Mouse (Mus musculus) embryo, embryonic 9.5 days (tissue): Measurements from ENCODE around the gene Nt5c2.

ENCODE experiments used
- DNase-seq: peaks from one replicate; pipeline ENCODE4 v3.0.0-alpha.2; 2017; ENCODE audit errors: extremely low spot score

Gene Nt5c2

DNA sequence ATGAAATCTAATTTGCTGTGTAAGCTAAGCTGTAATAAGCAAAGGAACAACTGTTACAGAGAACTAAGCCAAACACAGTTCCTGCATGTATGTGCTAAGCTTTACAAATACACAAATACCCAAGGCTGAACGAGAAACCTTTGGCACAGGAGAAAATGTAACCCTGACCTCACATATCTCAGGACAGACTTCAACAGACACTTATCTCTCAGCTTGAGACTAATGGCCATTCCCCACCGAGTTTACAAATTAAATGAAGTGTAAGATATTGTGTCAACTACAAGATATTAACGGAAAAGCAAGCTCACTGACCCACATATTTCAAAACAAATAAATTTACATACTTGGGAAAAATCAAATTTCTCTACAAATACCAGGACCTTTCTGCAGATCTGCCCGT, 86.8 kb downstream of the Nt5c2 start:
- DNase-seq: no peak

DNA sequence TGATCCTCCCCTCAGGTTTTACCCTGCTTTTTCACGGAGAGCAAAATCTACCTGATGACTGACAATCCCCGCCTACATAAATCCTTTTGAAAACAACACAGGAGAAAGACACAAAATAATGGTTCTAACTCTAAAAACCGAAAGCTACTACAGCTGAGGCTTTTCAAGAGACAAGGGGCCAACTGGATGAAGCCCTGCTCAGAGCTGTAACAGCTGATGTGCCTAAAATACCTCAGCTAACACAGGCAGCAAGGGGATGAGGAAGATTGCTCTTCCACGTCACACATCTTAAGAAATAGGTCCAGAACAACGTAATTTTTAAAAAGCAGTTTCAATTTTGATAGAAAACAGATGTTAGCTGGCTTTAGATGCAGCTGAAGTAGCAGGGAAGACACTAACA, 88.0 kb downstream of the Nt5c2 start:
- DNase-seq: no peak

DNA sequence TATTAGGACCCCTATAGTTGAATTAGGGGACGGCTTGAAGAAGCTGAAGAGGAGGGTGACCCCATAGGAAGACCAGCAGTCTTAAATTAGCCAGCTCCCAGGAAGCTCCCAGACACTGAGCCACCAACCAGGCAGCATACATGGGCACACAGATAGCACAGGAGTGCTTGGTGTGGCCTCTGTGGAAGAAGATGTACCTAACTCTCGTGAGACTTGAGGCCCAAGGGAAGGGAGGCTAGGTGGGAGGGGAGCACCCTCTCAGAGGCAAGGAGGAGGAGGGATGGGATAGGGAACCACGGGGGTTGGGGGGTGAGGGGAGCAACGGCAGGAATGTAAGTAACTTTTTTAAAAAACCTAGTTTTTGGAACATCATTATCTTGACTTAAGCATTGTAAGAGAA, 88.6 kb downstream of the Nt5c2 start:
- no peak for DNase-seq

DNA sequence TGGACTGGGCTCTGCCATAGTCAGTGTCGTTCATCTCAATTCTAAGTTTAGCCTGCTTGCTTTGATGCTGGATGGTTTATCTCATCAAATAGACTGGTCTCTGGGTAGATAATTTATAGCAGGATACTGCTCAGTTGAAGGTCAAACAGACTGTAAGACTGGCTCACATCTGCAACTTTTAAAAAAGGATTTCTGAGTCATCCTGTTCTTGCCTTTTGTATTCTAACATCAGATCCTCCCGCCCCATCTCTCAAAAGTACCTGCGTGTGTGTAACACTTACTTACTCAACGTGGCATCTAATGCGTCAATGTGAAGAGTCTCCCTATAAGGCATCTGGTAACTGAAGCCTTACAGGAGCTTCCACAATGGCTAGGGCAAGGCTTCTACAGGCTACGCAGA, 94.4 kb downstream of the Nt5c2 start:
- no peak for DNase-seq

DNA sequence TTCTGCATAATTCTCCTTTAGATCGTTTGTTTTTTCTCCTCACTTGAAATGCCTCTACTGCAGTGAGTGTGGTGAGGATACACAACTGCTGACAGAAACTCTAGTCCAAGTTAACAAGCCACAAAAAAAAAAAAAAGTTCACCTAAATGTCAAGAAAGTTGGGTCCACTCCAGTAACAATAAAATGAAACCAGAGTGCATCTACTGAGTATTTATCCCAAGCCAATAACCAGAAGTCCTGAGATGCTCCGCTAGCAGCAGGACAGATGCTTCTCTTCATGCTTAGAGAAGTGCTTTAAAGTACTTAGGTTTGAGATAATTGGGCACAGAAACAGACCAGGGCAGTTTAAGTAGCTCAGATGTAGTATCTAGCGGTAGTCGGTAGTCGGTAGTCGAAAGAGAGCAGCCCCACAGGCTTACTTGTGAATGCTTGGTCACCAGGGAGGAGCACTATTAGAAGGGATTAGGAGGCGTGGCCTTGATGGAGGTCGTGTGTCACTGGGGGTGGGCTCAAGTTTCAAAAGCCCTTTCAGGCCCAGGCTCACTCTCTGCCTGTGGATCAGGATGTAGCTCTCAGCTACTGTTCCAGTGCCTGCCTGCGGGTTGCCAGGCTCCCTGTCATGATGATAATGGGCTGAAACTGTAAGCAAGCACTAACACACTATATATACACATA, 99.4 kb downstream of the Nt5c2 start:
- no peak for DNase-seq

DNA sequence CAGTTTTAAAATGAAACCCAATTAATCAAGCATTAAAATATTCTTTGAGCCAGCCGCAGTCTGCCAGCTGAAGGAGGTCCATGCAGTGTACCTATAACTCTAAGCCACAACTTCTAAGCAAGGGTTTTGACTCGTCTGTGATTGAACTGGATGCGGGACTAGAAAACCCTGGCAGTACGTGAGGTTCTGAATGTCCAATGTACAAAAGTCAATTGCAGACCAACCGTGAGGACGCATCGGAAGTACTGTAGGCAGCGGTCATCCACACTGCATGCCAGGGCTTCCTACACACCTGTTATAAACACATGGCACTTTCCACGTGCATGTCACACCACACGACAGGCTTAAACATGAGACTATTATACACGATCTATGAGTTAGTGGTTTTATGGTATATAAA, 101.3 kb downstream of the Nt5c2 start:
- DNase-seq: no peak

DNA sequence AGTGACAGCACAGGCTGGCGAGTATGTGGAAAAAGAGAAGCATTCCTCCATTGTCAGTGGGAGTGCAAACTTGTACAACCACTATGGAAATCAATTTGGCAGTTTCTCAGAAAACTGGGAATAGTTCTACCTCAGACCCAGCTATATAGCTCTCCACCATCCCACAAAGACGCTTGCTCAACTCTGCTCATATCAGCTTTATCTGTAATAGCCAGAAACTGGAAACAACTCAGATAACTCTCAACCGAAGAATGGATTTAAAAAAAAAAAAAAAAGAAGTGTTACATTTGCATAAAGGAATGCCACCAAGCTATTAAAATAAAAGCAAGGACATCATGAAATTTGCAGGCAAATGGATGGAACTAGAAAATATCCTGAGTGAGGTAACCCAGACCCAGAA, 103.5 kb downstream of the Nt5c2 start:
- no peak for DNase-seq

DNA sequence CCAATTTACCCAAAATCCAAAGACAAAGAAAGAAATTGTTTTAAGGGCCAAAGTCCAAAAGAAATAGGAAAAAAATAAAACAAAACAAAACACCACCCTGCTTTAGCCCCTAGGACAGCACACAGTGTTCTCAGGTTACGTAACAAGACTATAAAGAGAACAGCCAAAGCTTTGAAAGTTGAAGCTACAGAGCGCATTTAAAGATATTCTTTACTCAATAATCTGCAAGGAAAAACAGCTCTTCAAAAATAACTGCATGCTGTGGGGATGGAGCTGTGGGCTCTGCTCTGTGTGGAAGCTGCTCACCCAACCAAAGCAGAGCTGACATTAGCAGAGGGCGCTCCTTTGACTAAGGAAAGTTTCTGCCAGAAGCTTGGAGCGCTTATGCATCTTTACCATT, 106.0 kb downstream of the Nt5c2 start:
- no peak for DNase-seq

DNA sequence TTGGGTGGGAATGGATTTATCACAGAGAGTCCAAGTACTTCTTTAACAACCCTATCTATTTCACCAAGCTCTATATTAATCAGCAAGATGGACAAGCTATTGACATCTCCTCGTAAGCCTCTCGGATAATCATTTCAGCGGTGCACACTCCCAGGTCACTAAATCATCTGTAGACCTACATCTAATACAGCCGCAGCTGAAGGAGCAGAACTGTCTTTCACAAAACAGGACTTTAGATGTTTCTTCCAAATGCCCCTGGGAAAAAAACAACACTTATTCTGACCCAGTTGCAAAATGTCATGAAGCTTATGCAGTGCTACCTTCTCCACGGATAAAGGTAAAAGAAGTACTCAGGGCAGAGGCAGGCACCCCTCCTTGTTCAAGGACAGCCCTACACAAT, 106.7 kb downstream of the Nt5c2 start:
- no peak for DNase-seq

DNA sequence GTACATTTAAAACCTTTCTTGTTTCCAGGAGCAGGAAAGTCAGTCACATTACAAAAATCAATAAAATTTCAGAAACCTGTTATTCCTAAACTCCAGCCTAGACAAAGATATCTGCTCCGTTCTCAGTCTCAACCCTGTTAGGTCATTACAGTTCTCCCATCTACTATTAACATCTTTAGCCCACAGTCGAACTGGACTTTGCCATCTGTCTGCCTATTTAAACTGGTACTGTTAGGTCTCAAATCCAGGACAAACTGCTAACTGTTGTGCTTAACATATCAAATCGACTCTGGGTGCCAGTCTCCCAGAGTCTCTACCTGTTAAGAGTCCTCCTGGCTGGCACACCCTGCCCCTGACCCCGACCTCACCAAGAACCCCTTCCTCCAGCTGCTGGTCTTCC, 109.0 kb downstream of the Nt5c2 start:
- no peak for DNase-seq

DNA sequence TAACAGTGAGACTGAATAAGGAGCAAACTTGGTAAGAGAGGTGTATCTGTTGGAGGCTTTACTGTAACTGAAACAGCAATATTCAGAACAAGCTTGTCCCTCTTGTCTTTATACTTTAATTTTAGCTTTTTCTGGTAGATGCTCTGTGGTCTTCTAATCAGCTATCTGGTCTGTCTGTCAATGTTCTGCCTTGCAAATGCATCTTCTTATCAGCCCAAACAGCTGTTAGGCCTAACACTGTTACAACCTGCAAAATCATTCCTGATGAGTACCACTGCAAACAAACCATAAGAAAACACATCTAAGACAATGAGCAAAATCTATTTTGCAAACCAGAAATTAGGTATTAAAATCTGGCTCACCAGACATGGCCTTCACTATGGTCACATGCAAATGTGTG, 109.6 kb downstream of the Nt5c2 start:
- no peak for DNase-seq

DNA sequence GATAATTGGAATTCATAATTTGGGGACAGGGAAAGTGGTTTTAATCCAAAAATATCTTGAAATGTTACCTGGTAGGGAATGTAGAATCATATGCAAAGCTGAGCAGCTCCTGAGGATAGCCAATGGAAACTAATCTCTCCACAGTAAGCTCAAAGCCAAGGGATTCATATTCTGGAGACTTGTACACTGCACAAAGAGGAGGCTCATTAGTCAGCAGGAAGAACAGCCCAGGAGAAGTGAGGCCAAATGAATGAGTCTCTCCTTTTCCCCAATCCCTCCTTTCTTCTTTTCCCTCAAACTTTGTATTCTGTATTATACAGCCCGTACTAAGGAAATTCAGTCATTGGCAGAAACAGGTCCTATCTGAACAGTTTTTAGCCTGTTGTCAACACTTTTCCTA, 110.0 kb downstream of the Nt5c2 start:
- DNase-seq: no peak

DNA sequence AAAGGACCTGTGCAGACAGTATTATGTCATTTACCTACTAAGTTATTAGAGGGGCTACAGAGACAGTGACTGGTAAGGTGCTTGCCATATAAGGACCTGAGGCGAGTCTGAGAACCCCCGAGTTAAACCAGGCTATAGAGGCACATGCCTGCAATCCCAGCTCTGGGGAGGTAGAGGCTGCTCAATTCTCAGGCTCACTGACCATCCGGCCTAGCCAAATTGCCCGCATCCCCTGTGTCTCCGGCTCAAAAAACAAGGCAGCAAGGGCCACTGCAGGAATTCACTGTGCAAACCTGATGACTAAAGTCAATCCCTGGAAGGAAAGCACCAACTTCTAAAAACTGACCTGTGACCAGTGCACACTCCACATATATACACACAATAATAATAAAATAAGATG, 111.6 kb downstream of the Nt5c2 start:
- DNase-seq: no peak

DNA sequence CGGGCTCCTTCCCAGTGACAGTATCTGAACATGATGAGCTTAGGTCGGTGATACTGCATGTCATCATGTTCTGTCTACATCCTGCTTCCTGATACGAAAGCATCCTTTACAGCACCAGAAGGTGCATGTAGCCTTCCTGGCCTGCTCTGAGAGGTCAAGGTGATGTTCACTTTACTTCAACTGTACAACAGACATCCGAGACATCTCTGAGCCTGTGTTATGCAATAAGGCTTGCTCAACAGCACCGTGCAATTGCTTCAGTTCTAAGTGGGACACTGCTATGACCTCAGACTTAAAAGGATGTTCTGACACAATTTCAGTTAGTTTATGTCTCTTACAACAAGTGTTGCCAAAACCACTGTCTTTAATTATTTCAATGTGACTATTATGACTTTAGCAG, 113.6 kb downstream of the Nt5c2 start:
- no peak for DNase-seq

DNA sequence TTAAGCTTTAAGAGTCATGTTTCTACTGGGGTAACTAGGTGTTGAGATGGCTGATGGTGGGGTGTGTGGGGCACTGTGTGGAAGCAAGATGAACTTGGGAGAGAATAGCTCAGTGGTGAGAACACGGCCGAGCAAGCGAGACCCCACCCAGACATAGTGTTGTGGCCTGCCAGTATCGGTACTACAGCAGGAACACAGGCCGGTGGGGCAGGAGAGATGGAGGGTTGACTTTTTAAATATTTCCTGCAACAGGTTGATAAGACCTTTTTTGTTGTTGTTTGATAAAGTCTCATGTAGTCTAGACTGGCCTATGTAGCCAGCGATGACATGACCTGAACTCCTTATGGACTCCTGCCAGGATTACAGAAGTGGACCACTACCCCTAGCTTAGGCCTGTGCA, 114.2 kb downstream of the Nt5c2 start:
- DNase-seq: no peak

DNA sequence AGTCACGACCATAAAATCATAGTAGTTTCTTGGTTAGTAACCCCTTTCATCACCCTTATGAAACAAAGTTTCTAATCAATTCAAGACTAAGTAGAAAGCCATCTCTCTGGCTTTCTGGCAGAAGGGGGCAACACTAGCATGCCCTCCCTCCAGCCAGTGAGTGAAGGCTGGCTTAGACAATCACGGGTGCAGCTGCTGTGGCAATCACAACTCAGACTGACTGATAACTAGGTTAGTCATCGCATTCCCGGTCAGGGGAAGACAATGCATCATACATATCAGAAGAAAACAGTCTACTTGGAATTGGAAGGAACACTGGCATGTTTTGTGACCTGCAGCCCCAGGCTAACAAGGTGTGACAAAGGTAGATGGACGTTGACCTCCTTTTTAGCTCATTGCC, 115.1 kb downstream of the Nt5c2 start:
- no peak for DNase-seq

DNA sequence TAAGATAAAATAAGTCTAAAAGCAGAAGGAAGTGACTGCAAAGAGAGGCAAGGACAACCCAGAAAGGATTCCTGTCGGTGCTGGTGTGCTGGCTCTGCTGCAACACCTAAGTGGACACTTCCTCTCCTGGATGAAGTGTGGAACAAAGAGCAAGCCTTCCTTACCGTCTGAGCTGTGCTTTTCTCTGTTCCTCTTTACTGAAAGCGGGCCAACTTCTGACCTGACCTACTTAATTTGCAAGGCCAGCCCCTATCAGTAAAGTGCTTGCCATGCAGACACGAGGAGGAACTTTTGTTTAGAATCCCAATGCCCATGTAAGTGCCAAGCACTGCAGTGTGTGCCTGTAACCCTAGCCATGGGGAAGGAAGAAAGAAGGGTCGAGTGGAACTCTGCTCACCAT, 115.6 kb downstream of the Nt5c2 start:
- no peak for DNase-seq

DNA sequence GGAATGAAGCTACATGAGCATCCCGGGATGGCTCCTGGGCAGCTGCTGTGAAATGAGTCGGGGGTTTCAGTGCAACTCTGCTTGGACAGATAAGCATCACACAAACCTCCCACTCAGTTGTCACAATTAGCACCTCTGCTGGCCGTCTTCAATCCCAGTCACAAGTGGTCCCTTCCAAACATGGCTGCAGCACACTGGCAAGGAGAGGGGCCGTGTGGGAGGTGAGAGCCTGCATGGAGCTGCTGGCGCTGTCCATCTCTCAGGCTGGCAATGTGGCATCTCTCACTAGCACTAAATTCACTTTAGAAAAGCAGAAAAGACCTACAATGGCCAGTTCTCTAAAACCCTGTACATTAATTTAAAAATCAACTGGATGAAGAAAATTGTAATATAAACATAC, 116.7 kb downstream of the Nt5c2 start:
- no peak for DNase-seq

DNA sequence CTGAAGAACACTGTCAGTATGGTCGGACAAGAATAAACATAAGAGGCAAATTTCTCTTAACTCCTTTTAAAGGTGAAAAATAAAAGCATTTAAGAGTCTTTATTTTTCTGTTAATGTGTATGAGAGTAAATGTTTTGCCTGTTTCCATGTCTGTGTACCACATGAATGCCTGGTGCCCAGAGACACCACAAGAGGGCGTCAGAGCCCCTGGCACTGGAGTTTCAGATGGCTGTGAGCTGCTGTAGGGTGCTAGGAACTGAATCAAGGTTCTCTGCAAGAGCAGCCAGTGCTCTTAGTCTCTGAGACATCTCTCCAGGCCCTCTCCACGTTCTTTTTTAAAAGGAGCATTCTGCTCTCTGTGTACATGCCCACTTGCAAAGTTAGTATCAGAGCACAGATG, 117.8 kb downstream of the Nt5c2 start:
- no peak for DNase-seq

DNA sequence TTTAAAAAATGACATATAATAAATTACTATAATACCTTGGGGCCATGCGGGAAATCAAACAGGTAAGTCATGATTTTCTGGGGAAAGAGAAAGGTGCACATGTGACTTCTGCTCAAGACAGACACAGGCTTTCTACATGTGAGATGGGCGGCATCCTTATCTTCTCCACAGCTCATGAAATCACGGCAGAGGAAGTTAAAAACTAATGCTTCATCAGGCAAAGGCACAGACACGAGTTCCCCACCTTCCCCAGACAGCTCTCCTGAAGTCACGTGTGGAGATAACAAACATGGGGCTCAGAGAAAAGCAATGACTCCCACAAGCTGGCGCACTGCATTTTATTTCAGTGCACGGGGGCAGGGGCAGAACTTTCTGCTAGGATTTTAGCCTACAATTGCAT, 121.5 kb downstream of the Nt5c2 start:
- DNase-seq: no peak

DNA sequence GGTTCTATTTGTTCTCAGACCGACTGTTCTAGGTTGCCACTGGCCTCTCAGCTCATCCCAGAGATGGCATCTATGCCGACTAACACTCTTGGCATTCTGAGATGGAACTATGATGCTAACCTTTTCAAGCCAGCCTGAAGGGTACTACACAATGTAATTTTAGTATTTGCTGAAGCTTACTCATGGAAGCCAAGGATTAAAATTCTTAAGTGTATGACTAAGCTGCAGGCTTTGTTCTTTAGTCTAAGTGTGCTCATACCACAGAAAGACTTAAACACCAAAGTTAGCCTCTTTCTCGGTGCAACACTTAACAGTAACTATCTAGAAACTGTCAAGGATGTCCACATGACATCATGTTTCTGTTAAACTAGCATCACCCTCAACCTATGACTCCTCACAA, 122.1 kb downstream of the Nt5c2 start:
- DNase-seq: no peak

DNA sequence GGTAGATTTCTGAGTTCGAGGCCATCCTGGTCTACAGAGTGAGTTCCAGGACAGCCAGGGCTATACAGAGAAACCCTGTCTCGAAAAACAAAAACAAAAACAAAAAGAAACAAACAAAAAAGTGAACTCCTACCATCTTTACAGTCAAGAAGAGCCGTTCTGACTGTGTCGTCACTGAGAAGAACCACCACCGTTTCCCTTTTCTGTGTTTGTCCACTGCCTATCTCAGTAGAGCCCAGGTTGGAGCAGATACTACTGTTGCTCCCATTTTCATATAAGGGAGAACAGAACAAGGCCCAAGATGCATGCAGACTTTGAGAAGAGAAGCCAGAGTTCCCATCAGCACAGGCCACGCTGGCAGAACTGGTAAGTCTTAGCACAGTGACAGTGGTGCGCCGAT, 124.3 kb downstream of the Nt5c2 start:
- no peak for DNase-seq

DNA sequence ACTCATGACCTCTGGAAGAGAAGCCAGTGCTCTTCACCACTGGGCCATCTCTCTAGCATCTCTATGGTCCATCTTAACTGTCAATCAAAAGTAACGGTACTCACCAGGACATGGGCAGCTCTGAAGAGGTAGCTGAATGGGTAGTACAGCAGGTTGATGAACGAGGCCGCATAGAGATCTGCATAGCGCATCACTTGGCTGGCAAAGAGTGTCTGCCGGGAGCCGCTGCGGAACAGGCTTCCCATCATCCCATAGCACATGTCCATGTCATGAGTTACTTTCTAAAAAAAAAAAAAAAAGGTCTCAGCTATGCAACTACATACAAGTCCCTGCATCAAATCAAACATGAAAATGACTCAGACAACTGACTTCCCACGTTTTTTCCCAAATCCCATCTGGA, 125.3 kb downstream of the Nt5c2 start:
- DNase-seq: no peak

DNA sequence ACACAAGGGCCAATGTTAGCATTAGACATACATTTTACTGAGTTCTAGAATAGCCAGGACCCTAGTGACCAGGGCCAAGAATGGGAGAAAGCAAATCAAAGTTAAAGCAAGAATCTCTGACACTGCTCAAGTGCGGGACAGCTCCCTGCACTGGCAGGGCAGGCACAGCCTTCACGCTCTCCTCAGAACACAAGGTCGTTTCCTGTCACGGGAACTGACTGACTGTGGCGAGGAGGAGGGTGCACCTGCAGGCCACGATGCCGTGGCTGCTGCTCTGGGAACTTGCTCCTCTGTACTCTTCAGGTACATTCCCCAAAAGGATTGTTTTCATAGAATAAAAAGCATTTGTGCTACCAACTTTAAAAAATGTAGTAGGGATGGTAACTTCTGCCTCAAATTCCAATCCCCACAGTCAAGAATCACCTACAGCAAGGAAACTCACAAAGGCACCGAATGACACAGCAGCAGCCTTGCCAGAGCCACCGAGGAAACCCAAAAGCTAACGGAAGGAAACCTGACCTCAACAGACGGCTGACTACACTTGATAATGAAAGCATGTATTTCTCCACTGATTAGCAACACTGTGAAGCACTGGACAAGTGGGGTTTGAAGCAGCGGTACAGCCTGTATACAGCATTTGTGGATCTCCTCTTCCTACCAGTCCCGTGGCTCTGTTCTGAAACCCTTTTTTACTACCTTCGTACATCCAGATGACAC, 127.0 kb downstream of the Nt5c2 start:
- DNase-seq: no peak
